Mouse (Mus musculus) cerebellum, adult 2 months (tissue): ENCODE measurements at regions not wholly inside any gene's neighbourhood (a gene's known extent, or its start where the extent isn't known, plus 50 kb on each side); places are given as distances from the start of the nearest gene placed in this dataset.

ENCODE experiments used
- DNase-seq, 2 experiments: peaks; one replicate each; pipeline ENCODE4 v3.0.0; 2021
- H3K27ac ChIP-seq: fragments of 200-500 bp; 2 replicates; pipeline ENCODE4 v1.5.1; 2012; ENCODE audit warnings: low read length, control low read depth, inconsistent platforms; ENCODE audit not compliant: insufficient read depth
- H3K27me3 ChIP-seq: fragments of 200-500 bp; 2 replicates; pipeline ENCODE4 v1.6.1; 2012; ENCODE audit warnings: inconsistent platforms, mild to moderate bottlenecking, low read length, moderate library complexity; ENCODE audit not compliant: control insufficient read depth, insufficient read depth
- H3K4me1 ChIP-seq: fragments of 200-500 bp; 2 replicates; pipeline ENCODE4 v1.6.1; 2011; ENCODE audit warnings: low read length; ENCODE audit not compliant: control insufficient read depth, insufficient read depth
- H3K4me3 ChIP-seq: fragments of 200-500 bp; replicated peaks from 2 replicates; pipeline ENCODE3; 2011; ENCODE audit warnings: mild to moderate bottlenecking, low read depth, low read length, control low read depth; ENCODE audit not compliant: insufficient read depth
- CTCF ChIP-seq: fragments of 200-500 bp; IDR thresholded peaks from 2 replicates; pipeline ENCODE4 v1.5.1; 2011; ENCODE audit warnings: low read depth, mild to moderate bottlenecking, control low read depth, low read length, moderate library complexity, borderline replicate concordance; ENCODE audit not compliant: insufficient read depth
- POLR2A ChIP-seq: fragments of 200-500 bp; IDR thresholded peaks from 2 replicates; pipeline ENCODE4 v1.6.1; 2011; ENCODE audit warnings: low read length, control low read depth, borderline replicate concordance; ENCODE audit not compliant: insufficient read depth
- WGBS: fragments of 180-500 bp; shearing (Covaris S2); methylation state at CpG from one replicate; pipeline ENCODE4 v1.1.7; 2018; 5-methylcytosine and 5-hydroxymethylcytosine counted together

DNA sequence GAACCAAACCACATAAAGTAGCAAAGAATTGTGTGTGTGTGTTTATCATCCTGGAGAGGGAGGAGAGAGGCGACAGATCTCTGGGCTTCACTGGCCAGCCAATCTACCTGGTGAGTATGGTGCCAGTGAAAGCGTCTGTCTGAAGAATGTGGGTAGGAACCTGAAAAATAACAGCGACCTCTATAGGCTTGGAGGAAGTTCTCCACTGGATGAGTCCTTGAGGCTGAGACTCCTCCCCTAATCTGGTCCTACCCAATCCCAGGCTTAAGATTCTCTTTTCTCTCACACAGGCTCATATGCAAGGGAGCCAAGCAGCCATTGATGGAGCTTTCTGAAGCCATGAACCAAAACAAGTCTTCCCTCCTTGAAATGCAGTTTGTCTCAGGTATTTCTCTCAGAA is 283.2 kb downstream of the Gm11011 start:
- no peaks in the 10 kb centered on the region for H3K4me1 ChIP-seq
- no peak overlapping the region for H3K27ac ChIP-seq
- DNase-seq = no peak
- 86% methylated on average over 3 of the region's 3 CpGs for WGBS
- H3K27me3 ChIP-seq = no peaks in the 10 kb centered on the region; the same call in 1 of the 2 replicates
- TF ChIP-seq POLR2A = no peak
- no peak for TF ChIP-seq CTCF
- no peak overlapping the region for H3K4me3 ChIP-seq

DNA sequence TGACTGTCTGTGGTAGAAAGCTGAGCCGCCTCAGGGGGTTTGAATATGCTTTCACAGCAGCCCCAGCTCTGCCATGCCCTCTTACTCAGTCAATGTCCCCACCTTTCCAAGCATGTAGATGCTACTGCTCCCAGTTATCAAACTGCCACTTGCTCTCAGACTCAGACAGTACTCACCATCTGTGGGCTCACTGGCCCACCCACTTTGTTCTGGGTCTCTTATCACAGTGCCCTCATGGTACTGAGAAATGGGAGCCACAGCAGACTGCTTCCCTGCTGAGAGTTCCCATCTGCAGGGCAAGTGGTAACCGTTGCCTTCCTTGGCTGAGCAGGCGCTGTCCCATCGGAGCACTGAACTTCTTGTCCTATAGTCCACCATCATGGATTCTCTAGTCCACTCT is 286.6 kb downstream of the Gm11011 start:
- no peak for DNase-seq
- no peaks in the 10 kb centered on the region for H3K4me1 ChIP-seq
- no peak for TF ChIP-seq CTCF
- no peak for TF ChIP-seq POLR2A
- H3K27me3 ChIP-seq = no peaks in the 10 kb centered on the region; the same call in 1 of the 2 replicates
- no peak overlapping the region for H3K27ac ChIP-seq
- WGBS = 58% methylated on average over 4 of the region's 4 CpGs
- H3K4me3 ChIP-seq = no peak overlapping the region

DNA sequence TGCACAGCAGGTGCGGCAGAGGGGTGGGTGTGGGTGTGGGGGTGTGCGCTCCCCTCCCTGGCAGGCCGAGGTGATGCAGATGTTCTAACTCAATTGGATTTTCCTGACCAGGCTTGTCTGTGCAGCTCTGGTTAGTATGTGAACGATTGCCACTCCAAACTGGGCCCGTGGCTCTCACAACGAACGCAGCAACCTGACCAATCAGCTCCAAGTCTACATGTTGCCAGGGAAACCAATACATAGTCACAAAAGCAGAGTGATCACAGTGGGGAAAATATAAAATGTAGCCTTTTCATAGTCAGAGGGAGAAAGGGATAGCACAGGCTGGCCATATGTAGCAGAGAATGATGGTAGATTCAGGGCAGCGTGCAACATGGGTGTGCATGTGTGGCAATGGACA is 287.1 kb downstream of the Gm11011 start:
- 79% methylated on average over 8 of the region's 8 CpGs for WGBS
- H3K27ac ChIP-seq = no peak overlapping the region
- no peak overlapping the region for H3K4me3 ChIP-seq
- no peaks in the 10 kb centered on the region for H3K4me1 ChIP-seq
- no peak for DNase-seq
- H3K27me3 ChIP-seq = no peaks in the 10 kb centered on the region; the same call in 1 of the 2 replicates
- TF ChIP-seq CTCF = no peak
- no peak for TF ChIP-seq POLR2A

DNA sequence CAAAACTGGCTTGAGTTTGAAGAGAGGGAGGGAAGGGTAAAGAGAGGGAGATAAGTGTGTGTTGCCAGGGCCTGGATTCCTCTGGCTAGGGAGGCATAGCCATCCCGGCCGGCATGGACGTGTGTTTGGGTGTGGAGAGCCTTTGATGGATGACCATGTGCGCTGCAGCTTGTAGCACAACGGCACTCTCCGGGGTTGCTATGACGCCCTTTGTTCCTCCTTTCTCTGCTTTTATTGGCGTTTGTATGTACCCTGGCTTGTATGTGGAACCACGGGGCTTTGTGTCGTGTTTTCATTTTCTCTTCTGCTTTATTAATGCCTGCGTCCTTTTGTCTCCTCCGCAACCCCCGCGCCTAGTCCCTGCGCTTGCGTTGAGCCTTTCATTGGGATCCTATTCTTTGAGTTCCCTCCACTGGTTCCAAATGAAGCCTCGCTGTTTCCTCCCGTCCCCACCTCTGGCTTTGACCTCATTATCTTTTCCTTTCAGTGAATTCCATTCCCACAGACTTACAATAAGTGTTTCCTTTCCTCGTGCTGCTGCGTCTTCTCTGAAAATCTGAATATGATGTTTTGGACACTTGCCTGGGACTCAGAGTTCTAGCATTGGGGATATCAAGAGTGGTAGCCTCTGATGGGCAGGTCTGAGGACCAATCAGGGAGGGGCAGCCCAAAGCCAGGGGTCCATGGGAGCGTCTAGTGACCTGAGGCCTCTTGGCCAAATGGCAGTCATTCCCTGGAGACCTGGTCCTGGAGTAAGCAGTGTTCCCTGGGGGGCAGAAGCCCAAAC is 289.5 kb downstream of the Gm11011 start:
- H3K27ac ChIP-seq = no peak overlapping the region
- DNase-seq = no peak

DNA sequence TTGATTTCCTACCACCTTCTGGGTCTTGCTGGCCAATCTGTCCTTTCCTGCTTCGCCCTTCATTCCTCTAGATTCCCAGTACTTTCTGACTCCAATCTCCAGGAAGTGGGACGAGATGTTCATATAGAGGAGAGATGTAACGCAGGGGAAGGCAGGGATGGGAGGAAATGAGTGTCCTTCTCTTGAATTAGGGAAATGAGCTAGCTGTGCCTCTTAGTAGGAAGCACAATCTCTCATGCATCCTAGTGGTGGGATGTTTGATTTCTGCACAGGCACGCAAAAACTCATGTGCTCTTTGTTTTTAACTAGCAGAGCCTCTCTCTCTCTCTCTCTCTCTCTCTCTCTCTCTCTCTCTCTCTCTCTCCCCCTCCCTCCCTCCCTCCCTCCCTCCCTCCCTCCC is 290.3 kb downstream of the Gm11011 start:
- WGBS = 57% methylated on average over 4 of the region's 4 CpGs
- DNase-seq = no peak

More for the DNA sequence above, 289.5 kb downstream of the Gm11011 start:
- Histone ChIP-seq H3K27me3 (no peaks in the 10 kb centered on the region; the same call in 1 of the 2 replicates), H3K4me1 (no peaks in the 10 kb centered on the region), H3K4me3 (no peak overlapping the region)
- TF ChIP-seq CTCF (no peak), POLR2A (no peak)
- 5% methylated on average over 21 of the region's 21 CpGs for WGBS

DNA sequence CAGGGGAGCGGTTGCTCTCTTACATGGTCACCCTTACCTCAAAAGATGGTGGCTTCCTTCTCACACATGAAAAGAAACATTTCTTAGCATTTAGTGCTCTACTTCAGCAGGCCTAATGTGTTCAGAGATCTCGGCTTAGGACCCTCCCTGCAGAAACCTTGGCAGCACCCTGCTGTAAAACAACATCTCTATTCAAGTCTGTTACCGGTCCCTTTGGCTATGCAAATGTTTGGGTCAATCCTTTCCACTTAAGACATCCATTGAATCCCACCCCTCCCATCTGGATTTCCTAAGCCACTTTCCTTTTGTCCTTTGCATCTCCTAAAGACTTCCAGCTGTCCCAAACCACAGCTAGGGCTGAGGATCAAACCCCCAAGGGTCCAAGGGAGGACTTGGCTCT is 294.2 kb downstream of the Gm11011 start:
- Histone ChIP-seq H3K27me3 (no peaks in the 10 kb centered on the region), H3K4me1 (no peaks in the 10 kb centered on the region), H3K4me3 (no peak overlapping the region), H3K27ac (no peak overlapping the region)
- 46% methylated on average over 3 of the region's 3 CpGs for WGBS
- no peak for DNase-seq
- TF ChIP-seq CTCF = no peak
- TF ChIP-seq POLR2A = no peak

More for the DNA sequence above, 290.3 kb downstream of the Gm11011 start:
- TF ChIP-seq POLR2A (no peak), CTCF (no peak)
- no peaks in the 10 kb centered on the region; the same call in 1 of the 2 replicates for H3K27me3 ChIP-seq
- H3K4me1 ChIP-seq = no peaks in the 10 kb centered on the region
- H3K4me3 ChIP-seq = no peak overlapping the region
- H3K27ac ChIP-seq = no peak overlapping the region

DNA sequence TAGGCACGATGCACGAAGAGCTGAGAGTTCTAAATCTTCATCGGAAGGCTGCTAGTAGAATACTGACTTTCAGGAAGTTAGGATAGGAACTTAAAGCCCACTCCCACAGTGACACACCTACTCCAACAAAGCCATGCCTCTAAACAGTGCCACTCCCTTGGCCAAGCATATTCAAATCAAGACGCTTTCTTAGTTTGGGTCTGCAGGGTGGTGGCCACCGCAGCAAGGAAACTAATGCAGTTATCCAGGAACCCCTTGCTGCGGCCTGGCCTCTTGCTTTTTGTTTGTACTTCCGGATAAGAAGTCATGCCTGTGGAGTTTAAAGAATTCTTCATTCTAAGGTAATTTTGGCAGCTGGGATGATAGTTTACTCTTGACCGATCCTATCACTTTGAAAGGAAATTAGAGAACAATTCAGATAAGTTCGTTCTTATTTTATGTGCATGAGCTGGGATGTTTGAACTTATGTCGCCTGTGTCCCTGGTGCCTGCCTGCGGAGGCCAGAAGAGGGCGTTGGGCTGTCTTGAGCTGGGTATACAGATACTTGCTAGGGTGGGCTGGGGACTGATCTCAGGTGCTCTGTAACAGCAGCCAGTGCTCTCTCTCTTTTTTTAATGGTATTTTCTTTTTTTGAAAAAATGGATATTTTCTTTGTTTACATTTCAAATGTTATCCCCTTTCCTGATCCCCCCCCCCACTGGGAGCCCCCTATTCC is 298.5 kb downstream of the Gm11011 start:
- 91% methylated on average over 12 of the region's 12 CpGs for WGBS
- no peak for DNase-seq
- TF ChIP-seq CTCF (no peak), POLR2A (no peak)
- Histone ChIP-seq H3K4me1 (no peaks in the 10 kb centered on the region), H3K27ac (no peak overlapping the region), H3K27me3 (no peaks in the 10 kb centered on the region), H3K4me3 (no peak overlapping the region)

DNA sequence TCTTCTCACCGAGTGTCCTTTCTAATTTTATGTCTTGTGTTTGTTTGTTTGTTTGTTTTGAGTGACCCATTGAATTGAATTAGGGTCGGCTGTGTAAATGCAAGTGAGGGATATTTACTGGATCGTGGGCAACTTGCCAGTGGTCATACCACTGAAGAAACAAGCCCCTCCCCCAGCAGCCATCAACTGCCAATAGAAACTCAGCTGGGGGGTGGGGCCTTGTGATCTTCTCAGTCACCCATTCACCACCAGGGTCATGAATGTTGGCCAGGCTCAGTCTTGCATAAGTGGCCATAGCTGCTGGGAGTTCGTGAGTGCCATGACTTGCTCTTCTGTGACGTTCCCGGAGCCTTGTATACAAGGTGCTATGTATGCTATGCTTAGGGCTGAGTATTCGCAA is 300.8 kb downstream of the Gm11011 start:
- WGBS = 87% methylated on average over 7 of the region's 7 CpGs
- TF ChIP-seq POLR2A (no peak), CTCF (no peak)
- Histone ChIP-seq H3K27me3 (no peaks in the 10 kb centered on the region), H3K4me1 (no peaks in the 10 kb centered on the region), H3K4me3 (no peak overlapping the region), H3K27ac (no peak overlapping the region)
- no peak for DNase-seq
